Mouse (Mus musculus) gastrocnemius, postnatal 36 days (tissue): Measurements from ENCODE around the gene Arhgef5. TPM values are rescaled to one million over a fixed set of nuclear protein-coding genes. Genes with fewer than 3 reads are reported as not detected.
"Not testable (repeated sequence)": the region's sequence is repeated elsewhere in the genome, so short reads cannot be mapped to it uniquely, and the experiment has no call there.

Source experiments
- DNase-seq, 2 experiments: peaks; one replicate each; pipeline ENCODE4 v3.0.0; 2022
- intact Hi-C: fragments of 180-260 bp; cut with DNase I; formaldehyde crosslinking; loops from one replicate; pipeline ENCODE4 v1.15.1; 2025
- long read RNA-seq, 2 experiments: library from polyadenylated mRNA; stranded (forward); transcript quantifications; one replicate each; pipeline ENCODE4 v2.0.0; 2021
- total RNA-seq, 2 experiments: library from RNA; stranded (reverse); gene quantifications; 2 replicates each; pipeline ENCODE4 v1.2.3; 2021

Arhgef5 gene
- total RNA-seq, result 1 to 10 TPM; 3.0 to 3.3 TPM
- long read RNA-seq, experiment 1, partial matches to known transcripts, result 1 of 1 reads
- long read RNA-seq, experiment 1, other reads (novel, unspliced or antisense), result 0 of 1 reads
- long read RNA-seq, experiment 2, full-length matches to known transcripts, result 1 of 1 reads
- long read RNA-seq, experiment 2, partial matches to known transcripts, result 0 of 1 reads
- long read RNA-seq, experiment 2, other reads (novel, unspliced or antisense), result 0 of 1 reads

DNA sequence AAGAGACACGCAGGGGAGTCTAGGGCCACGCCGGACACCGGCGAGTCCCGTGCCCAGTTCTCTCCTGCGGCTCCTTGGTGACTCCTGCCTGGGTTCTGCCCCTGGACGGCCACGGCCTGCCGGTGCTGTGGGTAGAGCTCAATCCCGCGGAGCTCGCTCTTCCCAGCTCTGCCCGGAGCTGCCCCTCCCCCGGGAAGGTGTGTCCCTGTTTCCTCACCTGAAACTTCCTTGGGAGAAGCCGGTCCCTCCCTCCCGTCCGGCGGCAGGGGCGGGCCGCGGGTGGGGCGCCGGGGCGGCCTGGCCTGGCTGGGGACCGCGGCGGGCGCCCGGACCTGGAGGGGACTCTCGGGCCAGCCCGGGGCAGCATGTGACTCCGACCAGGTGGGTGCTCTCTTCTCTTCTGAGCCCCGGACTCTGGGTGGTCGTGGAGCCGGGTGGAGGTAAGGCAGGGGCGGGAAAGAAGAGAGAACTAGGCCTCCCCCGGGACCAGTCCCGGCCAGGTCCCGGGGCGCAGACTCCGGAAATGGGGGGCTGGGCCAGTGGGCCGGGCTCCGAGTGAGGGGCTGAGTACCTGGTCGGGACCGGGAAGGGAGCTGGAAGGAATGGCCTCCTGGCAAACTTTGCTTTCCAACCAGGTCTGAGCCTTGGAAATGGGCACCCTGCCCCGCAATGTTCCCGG, at the start of gene Arhgef5:
Gene Arhgef5, plus strand, starts transcription at position 220 of the 679 bp plus-strand sequence.
- peak; percentile 9 to 33 for DNase-seq
- intact Hi-C loops, result no loop called here

GRCm38 (mm10) chr6:43231255-43231654, 34.1 kb upstream of the Arhgef5 start, which contains the start of gene Olfr47:
Gene Olfr47 (plus strand): TSS chr6:43231529.
- intact Hi-C loops, DNase-seq: not testable (repeated sequence)

GRCm38 (mm10) chr6:43242061-43242460, 23.3 kb upstream of the Arhgef5 start:
- intact Hi-C loops, result no loop called here
- no peak for DNase-seq

DNA sequence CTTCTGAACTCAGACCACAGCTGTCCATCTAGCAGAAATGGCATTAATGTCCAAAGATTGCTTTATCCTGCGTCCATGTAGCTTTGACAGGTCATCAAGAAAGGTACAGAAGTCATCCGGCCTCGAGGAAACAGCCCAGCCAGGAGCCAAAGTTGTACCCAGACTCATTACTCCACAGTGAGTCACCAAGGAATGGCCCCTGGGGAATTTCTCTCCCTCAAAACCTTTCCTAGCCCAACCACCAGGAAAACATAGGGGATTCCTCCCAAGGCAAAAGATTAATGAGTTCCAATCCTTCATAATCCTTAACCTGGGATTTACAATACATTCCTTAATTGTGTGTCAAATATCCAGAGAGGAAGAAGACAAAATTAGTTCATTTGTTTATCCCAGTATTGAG, 18.0 kb upstream of the Arhgef5 start:
- intact Hi-C loops, result no loop called here
- no peak for DNase-seq

DNA sequence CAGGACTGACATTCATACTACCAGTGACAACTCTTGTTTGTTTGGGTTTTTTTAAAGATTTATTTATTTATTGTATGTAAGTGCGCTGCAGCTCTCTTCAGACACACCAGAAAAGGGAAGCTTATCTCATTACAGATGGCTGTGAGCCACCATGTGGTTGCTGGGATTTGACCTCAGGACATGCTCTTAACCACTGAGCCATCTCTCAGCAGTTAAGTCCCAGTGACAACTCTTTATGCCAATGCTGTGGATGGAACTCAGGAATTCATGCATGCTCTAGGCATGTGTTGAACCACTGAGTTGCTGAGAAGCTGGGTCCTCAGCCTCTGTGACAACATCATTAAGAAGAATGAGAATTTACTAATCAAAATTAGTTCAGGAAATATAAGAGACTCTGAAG, 12.4 kb upstream of the Arhgef5 start:
- DNase-seq, result no peak
- intact Hi-C loops, result loop anchor here (5.0 kb wide), 1 partner anchor 44 kb away; no protein-coding TSS in a partner anchor

GRCm38 (mm10) chr6:43254193-43254926, 11.0 kb upstream of the Arhgef5 start:
- no peak for DNase-seq
- intact Hi-C loops, result loop anchor here (5.0 kb wide), 1 partner anchor 43 kb away; no protein-coding TSS in a partner anchor

GRCm38 (mm10) chr6:43260756-43261155, 4.6 kb upstream of the Arhgef5 start:
- intact Hi-C loops, result no loop called here

GRCm38 (mm10) chr6:43266356-43266755, 974 bp downstream of the Arhgef5 start:
- intact Hi-C loops, result no loop called here
- DNase-seq, result no peak

More at GRCm38 (mm10) chr6:43260756-43261155, 4.6 kb upstream of the Arhgef5 start:
- no peak for DNase-seq

DNA sequence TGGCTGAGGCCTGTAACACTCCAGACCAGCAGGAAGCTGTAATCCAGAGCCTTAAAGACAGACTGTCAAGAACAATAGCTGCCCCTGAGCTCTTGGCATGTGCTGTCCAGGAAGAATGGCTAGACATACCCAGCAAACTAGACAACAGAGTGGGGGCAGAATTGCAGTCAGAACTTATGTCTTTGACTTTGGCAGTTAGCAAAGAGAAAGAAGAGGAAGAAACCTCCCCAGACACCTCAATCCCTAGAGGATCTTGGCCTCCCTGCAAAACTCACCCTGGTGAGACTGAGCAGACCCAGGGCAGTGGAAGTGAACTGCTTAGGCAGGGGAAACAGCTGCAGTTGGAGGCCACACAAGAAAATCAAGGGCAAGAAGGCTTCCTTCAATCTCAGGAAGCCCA, 7.2 kb downstream of the Arhgef5 start:
- intact Hi-C loops, result no loop called here
- no peak for DNase-seq

- intact Hi-C loops, result no loop called here
- DNase-seq, result no peak
Measured at GRCm38 (mm10) chr6:43274123-43274522, 8.7 kb downstream of the Arhgef5 start.

GRCm38 (mm10) chr6:43278247-43278646, 12.9 kb downstream of the Arhgef5 start:
- intact Hi-C loops, result no loop called here
- DNase-seq, result no peak

DNA sequence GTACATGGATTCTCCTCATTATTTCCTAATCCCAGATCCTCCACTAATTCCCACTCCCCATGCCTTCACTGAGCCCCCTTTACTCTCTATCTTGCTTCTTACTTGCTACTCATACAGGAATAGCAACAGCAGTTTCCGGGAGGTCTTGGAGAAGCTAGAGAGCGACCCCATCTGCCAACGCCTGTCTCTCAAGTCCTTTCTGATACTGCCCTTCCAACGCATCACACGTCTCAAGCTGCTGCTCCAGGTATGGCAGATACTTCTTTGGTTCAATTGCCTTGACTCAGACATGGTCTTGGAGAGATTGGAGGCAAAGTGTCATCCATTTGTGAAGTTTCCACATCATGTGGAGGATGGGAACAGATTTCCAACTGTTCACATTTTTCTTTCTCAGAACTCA, 15.1 kb downstream of the Arhgef5 start:
- intact Hi-C loops, result no loop called here

GRCm38 (mm10) chr6:43292041-43292440, 26.7 kb downstream of the Arhgef5 start:
- intact Hi-C loops, result loop anchor here (10.0 kb wide), 1 partner anchor 277 kb away; no protein-coding TSS in a partner anchor
- DNase-seq, result no peak

More for the DNA sequence above, 15.1 kb downstream of the Arhgef5 start:
- no peak for DNase-seq

DNA sequence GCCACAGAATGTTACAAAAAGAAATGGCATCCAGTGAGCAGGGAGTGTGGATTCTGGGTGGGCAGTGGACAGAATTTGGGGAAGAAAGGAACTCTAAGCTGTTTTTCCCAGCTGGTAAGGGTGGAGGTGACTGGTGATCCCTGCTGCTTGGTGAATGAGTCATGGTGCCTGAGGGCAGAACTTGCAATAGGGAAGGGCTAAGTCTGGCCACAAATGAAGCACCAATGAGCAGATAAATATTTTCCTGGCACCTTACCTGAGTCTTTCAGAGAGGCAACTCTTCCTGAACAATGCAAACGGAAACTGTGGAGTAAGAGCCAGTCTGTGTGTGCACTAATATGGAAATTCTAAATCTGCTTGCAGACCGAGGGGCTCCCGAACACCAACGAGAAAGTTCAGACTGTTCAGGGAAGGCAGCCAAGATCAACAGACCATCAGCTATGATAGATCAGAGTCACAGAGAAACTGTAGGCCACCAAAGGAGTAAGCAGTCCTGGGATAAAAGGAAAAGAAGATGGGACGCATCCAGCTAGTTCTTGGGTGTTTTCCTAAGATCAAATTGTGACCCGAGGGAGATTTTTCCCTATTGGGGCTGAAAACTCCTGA, 27.2 kb downstream of the Arhgef5 start:
- DNase-seq, result no peak
- intact Hi-C loops, result loop anchor here (10.0 kb wide), 1 partner anchor 278 kb away; no protein-coding TSS in a partner anchor

GRCm38 (mm10) chr6:43293175-43293574, 27.8 kb downstream of the Arhgef5 start:
- no peak for DNase-seq
- intact Hi-C loops, result loop anchor here (10.0 kb wide), 1 partner anchor 278 kb away; no protein-coding TSS in a partner anchor

DNA sequence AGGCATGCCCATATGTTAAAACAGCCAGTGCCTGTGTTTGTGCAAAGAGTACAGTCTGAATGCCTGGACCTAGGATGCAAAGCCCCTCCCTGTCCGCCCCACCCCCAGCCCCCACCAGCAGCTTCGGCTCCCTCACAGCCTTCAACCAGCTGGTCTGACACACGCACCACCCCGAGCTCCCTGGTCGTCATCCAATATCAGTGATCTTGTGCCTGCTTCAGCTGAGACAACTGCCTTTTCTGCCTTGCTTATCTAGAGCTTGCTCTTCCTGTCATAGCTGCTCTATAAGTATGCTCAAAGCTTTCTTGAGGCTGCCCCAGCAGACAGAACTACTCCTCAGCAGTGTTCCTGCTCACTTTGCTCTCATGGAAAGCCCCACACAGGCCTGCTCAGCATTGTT, 30.5 kb downstream of the Arhgef5 start:
- no peak for DNase-seq
- intact Hi-C loops, result loop anchor here (5.0 to 10.0 kb wide), 2 partner anchors 44 to 281 kb away; no protein-coding TSS in a partner anchor

GRCm38 (mm10) chr6:43296798-43297507, 31.6 kb downstream of the Arhgef5 start:
- intact Hi-C loops, result loop anchor here (5.0 to 10.0 kb wide), 2 partner anchors 45 to 282 kb away; no protein-coding TSS in a partner anchor
- DNase-seq, result no peak

- intact Hi-C loops, result loop anchor here (5.0 to 10.0 kb wide), 2 partner anchors 45 to 283 kb away; no protein-coding TSS in a partner anchor
- no peak for DNase-seq
Measured at GRCm38 (mm10) chr6:43297508-43297850, 32.1 kb downstream of the Arhgef5 start.

DNA sequence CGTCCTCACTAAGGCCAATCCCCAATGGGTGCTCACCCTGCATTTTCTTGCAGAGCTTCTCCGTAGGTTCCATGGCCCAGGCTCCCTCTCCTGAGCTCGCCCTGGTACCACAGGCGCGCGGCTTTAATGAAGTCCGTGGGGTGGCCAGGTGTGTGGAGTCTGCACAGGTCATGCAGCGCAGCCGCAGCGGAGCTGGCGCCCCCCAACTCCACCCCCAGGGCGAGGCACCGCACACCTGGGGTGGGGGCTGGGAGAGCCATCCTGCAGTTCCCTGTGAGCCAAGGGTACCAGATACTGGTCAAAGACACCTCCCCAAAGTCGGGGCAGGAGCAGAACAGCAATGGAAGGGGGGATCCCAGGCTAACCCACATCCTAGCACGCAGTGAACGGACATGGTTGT, 44.1 kb downstream of the Arhgef5 start, which contains the start of gene Nobox:
Gene Nobox, minus strand, starts transcription at position 101 of the 400 bp plus-strand sequence.
- no peak for DNase-seq
- intact Hi-C loops, result no loop called here

DNA sequence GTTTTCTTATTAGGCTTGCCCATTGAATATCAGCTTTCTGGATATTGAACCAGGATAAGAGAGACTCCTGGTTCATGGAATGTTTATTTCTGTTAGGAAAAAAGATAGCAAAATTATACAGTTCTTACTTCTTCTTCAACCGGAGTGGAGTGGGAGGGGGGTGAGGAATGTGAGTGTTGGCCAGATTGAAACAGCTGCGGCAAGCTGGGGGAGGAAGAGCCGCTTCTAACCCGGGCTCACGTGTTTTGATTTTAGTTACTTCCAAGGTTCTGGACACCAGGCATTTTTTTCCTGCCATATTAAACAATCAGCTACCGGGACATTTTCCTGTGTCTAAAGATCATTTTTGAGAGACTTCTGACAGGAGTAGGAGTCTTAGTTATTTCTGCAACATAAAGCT, 44.7 kb downstream of the Arhgef5 start:
- no peak for DNase-seq
- intact Hi-C loops, result no loop called here
